Mouse (Mus musculus) hindbrain, embryonic 11.5 days (tissue): ENCODE results near the gene Ddx19a. TPM values are rescaled to one million over a fixed set of nuclear protein-coding genes. Genes with fewer than 3 reads are reported as not detected.

ENCODE experiments used
- ATAC-seq: fragments of 200-750 bp; cut with Nextera tagmentation; 2 replicates; pipeline ENCODE4 v1.8.0; 2017; ENCODE audit warnings: mild to moderate bottlenecking, moderate TSS enrichment, moderate library complexity; ENCODE audit not compliant: low FRiP score
- DNase-seq: peaks from one replicate; pipeline ENCODE4 v3.0.0-alpha.2; 2015; ENCODE audit warnings: low spot score
- H3K27ac ChIP-seq: fragments of 300-500 bp; sonication (generic); 2 replicates; pipeline ENCODE4 v1.5.1; 2014; ENCODE audit warnings: mild to moderate bottlenecking, low read depth, low read length
- H3K27me3 ChIP-seq: fragments of 300-500 bp; sonication (generic); 2 replicates; pipeline ENCODE4 v1.6.1; 2014; ENCODE audit warnings: mild to moderate bottlenecking, low read length, moderate library complexity, mixed read lengths; ENCODE audit not compliant: control insufficient read depth, insufficient read depth
- H3K36me3 ChIP-seq: fragments of 300-500 bp; sonication (generic); 2 replicates; pipeline ENCODE4 v1.6.1; 2014; ENCODE audit warnings: mild to moderate bottlenecking, low read length, moderate library complexity, mixed read lengths; ENCODE audit not compliant: control insufficient read depth, insufficient read depth
- H3K4me1 ChIP-seq: fragments of 300-500 bp; sonication (generic); replicated peaks from 2 replicates; pipeline ENCODE4 v1.6.1; 2014; ENCODE audit warnings: low read length, mixed read lengths; ENCODE audit not compliant: control insufficient read depth, insufficient read depth
- H3K4me2 ChIP-seq: fragments of 300-500 bp; sonication (generic); replicated peaks from 2 replicates; pipeline ENCODE4 v1.6.1; 2014; ENCODE audit warnings: mild to moderate bottlenecking, low read depth, low read length
- H3K4me3 ChIP-seq: fragments of 300-500 bp; sonication (generic); 2 replicates; pipeline ENCODE4 v1.5.1; 2014; ENCODE audit warnings: low read depth, low read length
- H3K9ac ChIP-seq: fragments of 300-500 bp; sonication (generic); 2 replicates; pipeline ENCODE4 v1.6.1; 2014; ENCODE audit warnings: low read depth, low read length
- H3K9me3 ChIP-seq: fragments of 300-500 bp; sonication (generic); 2 replicates; pipeline ENCODE4 v1.6.1; 2016; ENCODE audit warnings: low read length; ENCODE audit not compliant: control insufficient read depth
- WGBS: fragments of 180-500 bp; shearing (Covaris S2); extraction: QIAGEN DNeasy Blood & Tissue Kit; methylation state at CpG from one replicate; pipeline ENCODE4 v1.1.7; 2014; 5-methylcytosine and 5-hydroxymethylcytosine counted together
- polyA plus RNA-seq: library from polyadenylated mRNA; unstranded; fragments of >200 nt; fragmentation: Nextera tagmentation; extraction: Ambion mirVana; gene quantifications from 2 replicates; pipeline ENCODE4 v1.2.1, GENCODE M21; 2014

Ddx19a gene
- polyA plus RNA-seq: 29.8 and 32.8 TPM in 2 replicates

- peak; percentile 89 for DNase-seq
- ATAC-seq: peak; percentile 91
These were observed at the start of gene Ddx19a for GRCm38 (mm10) chr8:110997547-110998531. Gene Ddx19a (minus strand): TSS chr8:110997800.

GRCm38 (mm10) chr8:111044003-111044734 is 46.6 kb upstream of the Ddx19a start:
- H3K4me2 ChIP-seq: no peak overlapping the region
- DNase-seq (peak; percentile 27), ATAC-seq (no peak)
- WGBS: 48% methylated on average over 2 of the region's 2 CpGs
- no peak overlapping the region for H3K4me3 ChIP-seq
- H3K27me3 ChIP-seq: no peaks in the 10 kb centered on the region
- H3K9me3 ChIP-seq: no peaks in the 10 kb centered on the region
- peaks cover 40% of the 10 kb centered on the region for H3K36me3 ChIP-seq
- H3K9ac ChIP-seq: no peak overlapping the region
- no peak overlapping the region for H3K27ac ChIP-seq
- no peaks in the 10 kb centered on the region for H3K4me1 ChIP-seq

More at GRCm38 (mm10) chr8:110997547-110998531, at the start of gene Ddx19a:
- peak within 1 kb of the TSS; percentile 42; the same call in 1 of the 2 replicates for H3K27ac ChIP-seq
- no peaks in the 10 kb centered on the region for H3K36me3 ChIP-seq
- no peaks in the 10 kb centered on the region for H3K27me3 ChIP-seq
- peak within 1 kb of the TSS; percentile 67 for H3K4me3 ChIP-seq
- 3% methylated on average over 58 of the region's 58 CpGs for WGBS
- peaks cover 3% of the 10 kb centered on the region; the same call in 1 of the 2 replicates for H3K4me1 ChIP-seq
- no peaks in the 10 kb centered on the region for H3K9me3 ChIP-seq
- peak within 1 kb of the TSS; percentile 76 for H3K9ac ChIP-seq
- peak within 1 kb of the TSS; percentile 71 for H3K4me2 ChIP-seq

GRCm38 (mm10) chr8:111042546-111042945 is 44.9 kb upstream of the Ddx19a start:
- DNase-seq (no peak), ATAC-seq (no peak)
- 93% methylated on average over 19 of the region's 19 CpGs for WGBS
- Histone ChIP-seq H3K27ac (no peak overlapping the region), H3K9me3 (no peaks in the 10 kb centered on the region), H3K4me3 (no peak overlapping the region), H3K36me3 (peaks cover 38% of the 10 kb centered on the region), H3K4me1 (no peaks in the 10 kb centered on the region), H3K9ac (no peak overlapping the region), H3K4me2 (no peak overlapping the region), H3K27me3 (no peaks in the 10 kb centered on the region)

GRCm38 (mm10) chr8:111036591-111036990 is 39.0 kb upstream of the Ddx19a start:
- no peak overlapping the region for H3K4me2 ChIP-seq
- peaks cover 9% of the 10 kb centered on the region for H3K4me1 ChIP-seq
- no peak for ATAC-seq
- H3K9me3 ChIP-seq: no peaks in the 10 kb centered on the region
- H3K9ac ChIP-seq: no peak overlapping the region
- WGBS: 93% methylated on average over 15 of the region's 15 CpGs
- H3K27me3 ChIP-seq: no peaks in the 10 kb centered on the region
- DNase-seq: no peak
- peaks cover 12% of the 10 kb centered on the region; the same call in 1 of the 2 replicates for H3K36me3 ChIP-seq
- no peak overlapping the region for H3K4me3 ChIP-seq
- no peak overlapping the region for H3K27ac ChIP-seq

GRCm38 (mm10) chr8:111034276-111034675 is 36.7 kb upstream of the Ddx19a start:
- peak; percentile 61 for DNase-seq

GRCm38 (mm10) chr8:111033482-111034215 is 36.0 kb upstream of the Ddx19a start:
- DNase-seq (peak; percentile 97), ATAC-seq (peak; percentile 99)
- H3K36me3 ChIP-seq: no peaks in the 10 kb centered on the region
- no peaks in the 10 kb centered on the region for H3K27me3 ChIP-seq
- peak overlapping the region; percentile 77 for H3K9ac ChIP-seq
- peak overlapping the region; percentile 57 for H3K4me2 ChIP-seq
- 6% methylated on average over 37 of the region's 37 CpGs for WGBS
- H3K27ac ChIP-seq: peak overlapping the region; percentile 81
- peaks cover 9% of the 10 kb centered on the region for H3K4me1 ChIP-seq
- no peaks in the 10 kb centered on the region for H3K9me3 ChIP-seq
- H3K4me3 ChIP-seq: peak overlapping the region; percentile 77

More at GRCm38 (mm10) chr8:111034276-111034675, 36.7 kb upstream of the Ddx19a start:
- Histone ChIP-seq H3K27me3 (no peaks in the 10 kb centered on the region), H3K9me3 (no peaks in the 10 kb centered on the region), H3K9ac (peak overlapping the region; percentile 77), H3K4me1 (peaks cover 9% of the 10 kb centered on the region), H3K4me3 (peak overlapping the region; percentile 77), H3K4me2 (peak overlapping the region; percentile 57), H3K36me3 (peaks cover 2% of the 10 kb centered on the region; the same call in 1 of the 2 replicates), H3K27ac (peak overlapping the region; percentile 81)
- peak; percentile 44; the same call in 1 of the 2 replicates for ATAC-seq
- 26% methylated on average over 12 of the region's 12 CpGs for WGBS

GRCm38 (mm10) chr8:111032916-111033315 is 35.3 kb upstream of the Ddx19a start, which contains the start of gene Aars:
Gene Aars (plus strand): TSS chr8:111033144.
- H3K27ac ChIP-seq: peak within 1 kb of the TSS; percentile 81
- DNase-seq: no peak
- 98% methylated on average over 7 of the region's 7 CpGs for WGBS

GRCm38 (mm10) chr8:111031572-111031971 is 34.0 kb upstream of the Ddx19a start, which contains the start of gene Ddx19b:
Gene Ddx19b (minus strand): TSS chr8:111031751.
- H3K4me3 ChIP-seq: no peak within 1 kb of the TSS
- H3K36me3 ChIP-seq: no peaks in the 10 kb centered on the region
- no peak within 1 kb of the TSS for H3K4me2 ChIP-seq
- no peak for DNase-seq
- H3K9ac ChIP-seq: no peak within 1 kb of the TSS
- no peak for ATAC-seq
- H3K27me3 ChIP-seq: no peaks in the 10 kb centered on the region
- H3K27ac ChIP-seq: no peak within 1 kb of the TSS
- no peaks in the 10 kb centered on the region for H3K9me3 ChIP-seq
- peaks cover 9% of the 10 kb centered on the region for H3K4me1 ChIP-seq
- WGBS: 92% methylated on average over 19 of the region's 19 CpGs

More at GRCm38 (mm10) chr8:111032916-111033315, 35.3 kb upstream of the Ddx19a start, which contains the start of gene Aars:
- peak within 1 kb of the TSS; percentile 77 for H3K9ac ChIP-seq
- H3K4me1 ChIP-seq: peaks cover 9% of the 10 kb centered on the region
- no peaks in the 10 kb centered on the region for H3K27me3 ChIP-seq
- H3K4me3 ChIP-seq: peak within 1 kb of the TSS; percentile 77
- no peak for ATAC-seq
- no peaks in the 10 kb centered on the region for H3K36me3 ChIP-seq
- H3K4me2 ChIP-seq: peak within 1 kb of the TSS; percentile 57
- H3K9me3 ChIP-seq: no peaks in the 10 kb centered on the region
